Mouse (Mus musculus) embryonic fibroblast, embryonic 13.5 days (primary cell): ENCODE data around the gene Aadac. TPM values are rescaled to one million over a fixed set of nuclear protein-coding genes. Genes with fewer than 3 reads are reported as not detected.

Experiments used
- H3K27ac ChIP-seq: 2 replicates; pipeline ENCODE4 v1.5.1; 2012; ENCODE audit warnings: low read length, control low read depth, inconsistent platforms; ENCODE audit not compliant: insufficient read depth
- H3K4me1 ChIP-seq: 2 replicates; pipeline ENCODE4 v1.6.1; 2011; ENCODE audit warnings: low read length; ENCODE audit not compliant: control insufficient read depth, insufficient read depth
- H3K4me3 ChIP-seq: 2 replicates; pipeline ENCODE4 v1.5.1; 2011; ENCODE audit warnings: mild to moderate bottlenecking, control low read depth, low read length; ENCODE audit not compliant: insufficient read depth
- CTCF ChIP-seq: IDR thresholded peaks from 2 replicates; pipeline ENCODE4 v1.5.1; 2011; ENCODE audit warnings: mild to moderate bottlenecking, control low read depth, low read length, moderate library complexity, borderline replicate concordance; ENCODE audit not compliant: insufficient read depth
- POLR2A ChIP-seq: IDR thresholded peaks from 2 replicates; pipeline ENCODE4 v1.6.1; 2011; ENCODE audit warnings: low read depth, mild to moderate bottlenecking, control low read depth, low read length, moderate library complexity
- polyA plus RNA-seq: library from polyadenylated mRNA; stranded (reverse); fragments of >200 nt; gene quantifications from 2 replicates; pipeline ENCODE4 v1.2.4, GENCODE M21; 2011; ENCODE audit warnings: low read depth; ENCODE audit not compliant: missing spikeins, insufficient read length

Gene Aadac
- polyA plus RNA-seq, 1 experiment, result not detected

GRCm38 (mm10) chr3:60078883-60079415 lies 53.4 kb downstream of the Aadac start:
- H3K4me1 ChIP-seq, result no peaks in the 10 kb centered on the region
- H3K27ac ChIP-seq, result no peak overlapping the region
- TF ChIP-seq CTCF (no peak), POLR2A (no peak)
- H3K4me3 ChIP-seq, result no peak overlapping the region

GRCm38 (mm10) chr3:60080572-60080971 lies 55.1 kb downstream of the Aadac start:
- H3K4me3 ChIP-seq, result no peak overlapping the region
- TF ChIP-seq CTCF (no peak), POLR2A (no peak)
- H3K27ac ChIP-seq, result no peak overlapping the region
- no peaks in the 10 kb centered on the region for H3K4me1 ChIP-seq

- H3K4me3 ChIP-seq, result no peak within 1 kb of the TSS
- TF ChIP-seq POLR2A, result no peak
- TF ChIP-seq CTCF, result no peak
- H3K27ac ChIP-seq, result no peak within 1 kb of the TSS
- H3K4me1 ChIP-seq, result no peaks in the 10 kb centered on the region
These were observed 56.1 kb downstream of the Aadac start, which contains the start of gene Sucnr1 for GRCm38 (mm10) chr3:60081648-60082047. Sucnr1 (plus strand) TSS chr3:60081869.

- TF ChIP-seq POLR2A (no peak), CTCF (no peak)
- Histone ChIP-seq H3K4me3 (no peak overlapping the region), H3K27ac (no peak overlapping the region), H3K4me1 (no peaks in the 10 kb centered on the region)
These were observed 57.2 kb downstream of the Aadac start for GRCm38 (mm10) chr3:60082746-60083145.

- Histone ChIP-seq H3K27ac (no peak overlapping the region), H3K4me1 (no peaks in the 10 kb centered on the region), H3K4me3 (no peak overlapping the region)
- TF ChIP-seq CTCF (no peak), POLR2A (no peak)
These were observed 60.2 kb downstream of the Aadac start for GRCm38 (mm10) chr3:60085729-60086128.

Other genes with a start within 250 kb of the Aadac start
- not detected in 2 replicates for gene Gm8298, start 164.7 kb upstream of the Aadac start, polyA plus RNA-seq
- gene C130079G13Rik, start 100.5 kb upstream of the Aadac start, polyA plus RNA-seq, result not detected in 2 replicates
- not detected in 2 replicates for gene Aadacl2, start 19.0 kb upstream of the Aadac start, polyA plus RNA-seq
- not detected in 2 replicates for gene Sucnr1, start 56.2 kb downstream of the Aadac start, polyA plus RNA-seq